Mouse (Mus musculus) hindbrain, embryonic 12.5 days (tissue): ENCODE data around the gene Mus81. TPM values are rescaled to one million over a fixed set of nuclear protein-coding genes. Genes with fewer than 3 reads are reported as not detected.
A peak's percentile ranks its signal among the peaks of the same experiment; 100 is the strongest.
"Not testable (repeated sequence)": the region's sequence is repeated elsewhere in the genome, so short reads cannot be mapped to it uniquely, and the experiment has no call there.

ENCODE experiments used
- ATAC-seq: fragments of 200-750 bp; cut with Nextera tagmentation; 2 replicates; pipeline ENCODE4 v1.8.0; 2017; ENCODE audit warnings: moderate TSS enrichment; ENCODE audit not compliant: low FRiP score
- H3K27ac ChIP-seq: fragments of 300-500 bp; sonication (generic); 2 replicates; pipeline ENCODE4 v1.5.1; 2016; ENCODE audit warnings: mild to moderate bottlenecking
- H3K27me3 ChIP-seq: fragments of 300-500 bp; sonication (generic); 2 replicates; pipeline ENCODE4 v1.6.1; 2016; ENCODE audit warnings: mild to moderate bottlenecking
- H3K36me3 ChIP-seq: fragments of 300-500 bp; sonication (generic); 2 replicates; pipeline ENCODE4 v1.6.1; 2016; ENCODE audit warnings: mild to moderate bottlenecking
- H3K4me1 ChIP-seq: fragments of 300-500 bp; sonication (generic); 2 replicates; pipeline ENCODE4 v1.6.1; 2016
- H3K4me2 ChIP-seq: fragments of 300-500 bp; sonication (generic); replicated peaks from 2 replicates; pipeline ENCODE4 v1.6.1; 2016; ENCODE audit warnings: mild to moderate bottlenecking
- H3K4me3 ChIP-seq: fragments of 300-500 bp; sonication (generic); 2 replicates; pipeline ENCODE4 v1.5.1; 2016; ENCODE audit warnings: mild to moderate bottlenecking
- H3K9ac ChIP-seq: fragments of 300-500 bp; sonication (generic); 2 replicates; pipeline ENCODE4 v1.6.1; 2016; ENCODE audit warnings: mild to moderate bottlenecking, moderate library complexity
- H3K9me3 ChIP-seq: fragments of 300-500 bp; sonication (generic); replicated peaks from 2 replicates; pipeline ENCODE4 v1.6.1; 2016; ENCODE audit warnings: mild to moderate bottlenecking
- WGBS: fragments of 180-500 bp; shearing (Covaris S2); methylation state at CpG from one replicate; pipeline ENCODE4 v1.1.7; 2016; 5-methylcytosine and 5-hydroxymethylcytosine counted together
- polyA plus RNA-seq: library from polyadenylated mRNA; unstranded; fragments of >200 nt; fragmentation: Nextera tagmentation; extraction: Ambion mirVana; gene quantifications from 2 replicates; pipeline ENCODE4 v1.2.1, GENCODE M21; 2016

The Mus81 gene
- polyA plus RNA-seq, 1 experiment from 2014 or later = 43.3 TPM

GRCm38 (mm10) chr19:5511074-5511632, 23.0 kb upstream of the Mus81 start:
- Histone ChIP-seq H3K27me3 (no peaks in the 10 kb centered on the region), H3K9me3 (no peaks in the 10 kb centered on the region), H3K4me3 (peak overlapping the region; percentile 48), H3K4me2 (peak overlapping the region; percentile 71), H3K36me3 (no peaks in the 10 kb centered on the region), H3K27ac (no peak overlapping the region), H3K9ac (peak overlapping the region; percentile 67), H3K4me1 (peaks cover 20% of the 10 kb centered on the region)
- WGBS = 49% methylated on average over 14 of the region's 15 CpGs
- no peak for ATAC-seq

- no peaks in the 10 kb centered on the region for H3K36me3 ChIP-seq
- H3K4me2 ChIP-seq = peak within 1 kb of the TSS; percentile 71
- H3K9ac ChIP-seq = peak within 1 kb of the TSS; percentile 67
- no peaks in the 10 kb centered on the region for H3K9me3 ChIP-seq
- peak within 1 kb of the TSS; percentile 48 for H3K4me3 ChIP-seq
- no peaks in the 10 kb centered on the region for H3K27me3 ChIP-seq
- WGBS = 2% methylated on average over 46 of the region's 47 CpGs
- H3K4me1 ChIP-seq = peaks cover 20% of the 10 kb centered on the region
- peak; percentile 99 for ATAC-seq
- H3K27ac ChIP-seq = peak within 1 kb of the TSS; percentile 77
These were observed 22.1 kb upstream of the Mus81 start, which contains the start of gene Snx32 for GRCm38 (mm10) chr19:5510031-5511026. Snx32 (minus strand) TSS chr19:5510538.

GRCm38 (mm10) chr19:5503687-5504086, 15.5 kb upstream of the Mus81 start, which contains the start of gene 1700020D05Rik:
1700020D05Rik (minus strand) TSS chr19:5503787.
- ATAC-seq = no peak
- no peak within 1 kb of the TSS for H3K4me3 ChIP-seq
- no peaks in the 10 kb centered on the region for H3K4me1 ChIP-seq
- H3K36me3 ChIP-seq = peaks cover 7% of the 10 kb centered on the region; the same call in 1 of the 2 replicates
- no peak within 1 kb of the TSS for H3K27ac ChIP-seq
- no peak within 1 kb of the TSS for H3K9ac ChIP-seq
- H3K27me3 ChIP-seq = 0 out of 2 replicates have a peak, but pooled peaks cover 4% of the 10 kb centered on the region
- no peaks in the 10 kb centered on the region for H3K9me3 ChIP-seq
- no peak within 1 kb of the TSS for H3K4me2 ChIP-seq
- 57% methylated on average over 17 of the region's 17 CpGs for WGBS

GRCm38 (mm10) chr19:5500330-5500875, 12.2 kb upstream of the Mus81 start:
- no peaks in the 10 kb centered on the region for H3K4me1 ChIP-seq
- no peak for ATAC-seq
- H3K27me3 ChIP-seq = 0 out of 2 replicates have a peak, but pooled peaks cover 4% of the 10 kb centered on the region
- H3K4me3 ChIP-seq = no peak overlapping the region
- H3K4me2 ChIP-seq = no peak overlapping the region
- no peaks in the 10 kb centered on the region for H3K9me3 ChIP-seq
- 92% methylated on average over 2 of the region's 2 CpGs for WGBS
- no peak overlapping the region for H3K27ac ChIP-seq
- H3K36me3 ChIP-seq = peaks cover 36% of the 10 kb centered on the region
- no peak overlapping the region for H3K9ac ChIP-seq

GRCm38 (mm10) chr19:5496052-5496370, 7.8 kb upstream of the Mus81 start:
- H3K9ac ChIP-seq = no peak overlapping the region
- H3K27ac ChIP-seq = no peak overlapping the region
- no peak for ATAC-seq
- WGBS = 83% methylated on average over 16 of the region's 16 CpGs
- H3K9me3 ChIP-seq = no peaks in the 10 kb centered on the region
- peaks cover 13% of the 10 kb centered on the region for H3K4me1 ChIP-seq
- H3K36me3 ChIP-seq = peaks cover 62% of the 10 kb centered on the region
- H3K4me3 ChIP-seq = no peak overlapping the region
- no peak overlapping the region for H3K4me2 ChIP-seq
- no peaks in the 10 kb centered on the region for H3K27me3 ChIP-seq

GRCm38 (mm10) chr19:5495353-5496051, 7.3 kb upstream of the Mus81 start:
- H3K27me3 ChIP-seq = no peaks in the 10 kb centered on the region
- H3K9ac ChIP-seq = no peak overlapping the region
- H3K27ac ChIP-seq = no peak overlapping the region
- WGBS = 86% methylated on average over 12 of the region's 12 CpGs
- peaks cover 62% of the 10 kb centered on the region for H3K36me3 ChIP-seq
- no peak overlapping the region for H3K4me3 ChIP-seq
- H3K4me2 ChIP-seq = no peak overlapping the region
- H3K9me3 ChIP-seq = no peaks in the 10 kb centered on the region
- peaks cover 13% of the 10 kb centered on the region for H3K4me1 ChIP-seq
- no peak for ATAC-seq

- H3K27ac ChIP-seq = no peak overlapping the region
- H3K4me3 ChIP-seq = no peak overlapping the region
- H3K4me1 ChIP-seq = peaks cover 17% of the 10 kb centered on the region
- no peaks in the 10 kb centered on the region for H3K27me3 ChIP-seq
- no peak overlapping the region for H3K9ac ChIP-seq
- peaks cover 62% of the 10 kb centered on the region for H3K36me3 ChIP-seq
- WGBS = 89% methylated on average over 3 of the region's 3 CpGs
- no peak overlapping the region for H3K4me2 ChIP-seq
- H3K9me3 ChIP-seq = no peaks in the 10 kb centered on the region
- no peak for ATAC-seq
These were observed 6.1 kb upstream of the Mus81 start for GRCm38 (mm10) chr19:5494314-5494713.

GRCm38 (mm10) chr19:5493301-5493721, 5.1 kb upstream of the Mus81 start:
- not testable (repeated sequence) for H3K4me2 ChIP-seq, ATAC-seq, H3K27ac ChIP-seq, H3K27me3 ChIP-seq, H3K9me3 ChIP-seq, H3K4me3 ChIP-seq, H3K9ac ChIP-seq
- 66% methylated on average over 9 of the region's 9 CpGs for WGBS
- Histone ChIP-seq H3K36me3 (peaks cover 57% of the 10 kb centered on the region), H3K4me1 (peaks cover 20% of the 10 kb centered on the region)

GRCm38 (mm10) chr19:5492641-5493040, 4.4 kb upstream of the Mus81 start:
- Histone ChIP-seq H3K36me3 (peaks cover 55% of the 10 kb centered on the region), H3K27ac (no peak overlapping the region; the same call in 1 of the 2 replicates), H3K27me3 (no peaks in the 10 kb centered on the region), H3K4me1 (peaks cover 21% of the 10 kb centered on the region), H3K4me3 (no peak overlapping the region), H3K9me3 (no peaks in the 10 kb centered on the region), H3K4me2 (0 out of 2 replicates have a peak overlapping the region, but pooled peaks have one; percentile 8), H3K9ac (no peak overlapping the region)
- WGBS = 88% methylated on average over 4 of the region's 4 CpGs
- ATAC-seq = no peak

GRCm38 (mm10) chr19:5490898-5491708, 2.9 kb upstream of the Mus81 start:
- Histone ChIP-seq H3K4me3 (peak overlapping the region; percentile 98), H3K27me3 (no peaks in the 10 kb centered on the region), H3K36me3 (peaks cover 42% of the 10 kb centered on the region), H3K9ac (peak overlapping the region; percentile 97), H3K4me2 (peak overlapping the region; percentile 75), H3K9me3 (no peaks in the 10 kb centered on the region), H3K27ac (peak overlapping the region; percentile 100), H3K4me1 (peaks cover 31% of the 10 kb centered on the region)
- peak; percentile 15 for ATAC-seq
- under 1% methylated on average over 59 of the region's 59 CpGs for WGBS

- peak; percentile 76 for ATAC-seq
- Histone ChIP-seq H3K4me1 (peaks cover 31% of the 10 kb centered on the region), H3K27ac (peak within 1 kb of the TSS; percentile 100), H3K9me3 (no peaks in the 10 kb centered on the region), H3K27me3 (no peaks in the 10 kb centered on the region), H3K4me3 (peak within 1 kb of the TSS; percentile 98), H3K4me2 (peak within 1 kb of the TSS; percentile 75), H3K36me3 (peaks cover 42% of the 10 kb centered on the region), H3K9ac (peak within 1 kb of the TSS; percentile 97)
- WGBS = under 1% methylated on average over 62 of the region's 62 CpGs
These were observed 2.2 kb upstream of the Mus81 start, which contains the start of gene Cfl1 for GRCm38 (mm10) chr19:5490313-5490897. Cfl1 (plus strand) TSS chr19:5490455.
